Mouse (Mus musculus): ENCODE results near the gene Ly6g5c. TPM values are rescaled to one million over a fixed set of nuclear protein-coding genes. Genes with fewer than 3 reads are reported as not detected.

Ly6g5c gene
- polyA plus RNA-seq, 1 experiment from 2014 or later, result not detected

- Histone ChIP-seq H3K36me3 (replicated peaks; ENCODE audit: insufficient read depth, low read length) (peaks cover 15% of the 10 kb centered on the region), H3K4me1 (ENCODE audit: insufficient read depth) (peaks cover 19% of the 10 kb centered on the region), H3K4me3 (ENCODE audit: low read depth, low read length) (no peak overlapping the region), H3K27me3 (ENCODE audit: insufficient read depth, low read length) (no peaks in the 10 kb centered on the region), H3K4me2 (ENCODE audit: low read depth, low read length) (peak overlapping the region; percentile 10), H3K9ac (replicated peaks) (no peak overlapping the region), H3K27ac (ENCODE audit: low read depth) (peak overlapping the region; percentile 88), H3K9me3 (ENCODE audit: low read length) (no peaks in the 10 kb centered on the region)
- WGBS (ENCODE audit: insufficient replicate concordance), result 58% methylated on average over 3 of the region's 3 CpGs
- DNase-seq (no peak), ATAC-seq (no peak)
- TF ChIP-seq EP300 (IDR thresholded peaks at IDR 0.05; ENCODE audit: low read depth) (no peak), CTCF (IDR thresholded peaks at IDR 0.05; ENCODE audit: low read depth) (no peak)
Observed at GRCm38 (mm10) chr17:35132174-35132560, 24.1 kb downstream of the Ly6g5c start.

DNA sequence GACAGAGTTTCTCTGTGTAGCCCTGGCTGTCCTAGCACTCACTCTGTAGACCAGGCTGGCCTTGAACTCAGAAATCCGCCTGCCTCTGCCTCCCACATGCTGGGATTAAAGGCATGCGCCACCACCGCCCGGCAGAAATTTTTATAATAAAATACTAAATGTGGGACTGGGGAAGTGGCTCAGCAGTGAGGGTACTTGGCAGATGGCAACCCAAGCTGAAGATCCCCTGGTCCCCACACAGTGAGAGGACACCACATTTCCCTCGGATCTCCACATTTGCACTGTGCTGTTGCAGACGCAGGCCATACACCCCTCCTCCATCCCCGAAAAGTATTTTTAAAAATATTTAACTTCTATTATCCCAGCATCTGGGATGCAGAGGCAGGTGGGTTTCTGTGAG is 25.4 kb downstream of the Ly6g5c start:
- DNase-seq, result no peak

DNA sequence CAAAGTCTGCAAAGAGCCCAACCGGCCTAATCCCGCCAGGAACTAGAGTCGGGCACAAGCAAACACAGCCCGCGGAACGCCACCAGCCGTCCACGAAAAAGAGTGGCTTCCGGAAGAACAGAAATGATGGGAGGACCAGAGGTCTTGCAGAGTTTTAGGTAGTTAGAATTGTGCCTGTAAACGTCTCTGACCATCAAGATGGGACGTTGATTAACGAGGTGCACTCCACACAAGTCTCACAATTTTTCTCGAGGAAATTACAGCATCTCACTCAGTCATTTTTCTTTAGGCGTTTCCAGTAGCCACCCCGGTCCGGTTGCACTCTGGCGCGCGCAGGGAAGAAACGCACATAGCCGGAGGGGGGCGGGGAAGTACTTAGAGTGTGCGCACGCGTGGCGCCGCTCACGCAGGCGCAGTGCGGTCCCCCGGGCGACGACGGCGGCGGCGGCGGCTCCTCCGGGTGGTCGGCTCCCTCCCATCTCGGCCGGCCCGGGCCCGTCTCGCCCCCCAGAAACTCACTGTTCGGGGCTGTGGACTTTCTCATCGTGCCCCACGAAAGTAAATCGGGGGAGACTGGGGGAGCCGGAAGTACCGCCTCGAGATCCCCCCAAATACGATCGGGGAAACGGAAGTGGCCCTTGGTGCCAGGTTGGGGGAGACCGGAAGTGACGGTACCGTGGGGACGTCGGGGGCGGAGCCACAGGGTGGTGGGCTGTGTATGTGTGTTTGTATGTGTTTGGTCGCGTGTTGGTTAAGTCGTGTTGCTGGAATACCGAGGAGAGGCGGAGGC is 26.9 kb downstream of the Ly6g5c start, which contains the start of gene Bag6:
TSS of gene Bag6 (plus strand) at position 378 of the 790 bp plus-strand sequence.
- peak within 1 kb of the TSS; percentile 66 for H3K4me3 ChIP-seq (ENCODE audit: low read depth, low read length)
- no peaks in the 10 kb centered on the region for H3K9me3 ChIP-seq (ENCODE audit: low read length)
- H3K4me1 ChIP-seq (ENCODE audit: insufficient read depth), result peaks cover 10% of the 10 kb centered on the region
- H3K9ac ChIP-seq (replicated peaks), result peak within 1 kb of the TSS; percentile 78
- peak within 1 kb of the TSS; percentile 82 for H3K4me2 ChIP-seq (ENCODE audit: low read depth, low read length)
- DNase-seq, result peak; percentile 95
- TF ChIP-seq EP300 (IDR thresholded peaks at IDR 0.05; ENCODE audit: low read depth), result peak; percentile 84
- no peak; the same call in 1 of the 2 replicates for TF ChIP-seq CTCF (IDR thresholded peaks at IDR 0.05; ENCODE audit: low read depth)
- peaks cover 28% of the 10 kb centered on the region for H3K36me3 ChIP-seq (replicated peaks; ENCODE audit: insufficient read depth, low read length)
- H3K27ac ChIP-seq (ENCODE audit: low read depth), result peak within 1 kb of the TSS; percentile 93
- H3K27me3 ChIP-seq (ENCODE audit: insufficient read depth, low read length), result no peaks in the 10 kb centered on the region
- peak; percentile 89 for ATAC-seq
- WGBS (ENCODE audit: insufficient replicate concordance), result under 1% methylated on average over 66 of the region's 66 CpGs

More for the DNA sequence above, 25.4 kb downstream of the Ly6g5c start:
- H3K4me3 ChIP-seq (ENCODE audit: low read depth, low read length), result no peak overlapping the region
- H3K36me3 ChIP-seq (replicated peaks; ENCODE audit: insufficient read depth, low read length), result peaks cover 16% of the 10 kb centered on the region
- ATAC-seq, result no peak
- 90% methylated on average over 7 of the region's 7 CpGs for WGBS (ENCODE audit: insufficient replicate concordance)
- no peaks in the 10 kb centered on the region for H3K27me3 ChIP-seq (ENCODE audit: insufficient read depth, low read length)
- peaks cover 14% of the 10 kb centered on the region for H3K4me1 ChIP-seq (ENCODE audit: insufficient read depth)
- H3K4me2 ChIP-seq (ENCODE audit: low read depth, low read length), result 0 out of 2 replicates have a peak overlapping the region, but pooled peaks have one; percentile 82
- no peaks in the 10 kb centered on the region for H3K9me3 ChIP-seq (ENCODE audit: low read length)
- H3K27ac ChIP-seq (ENCODE audit: low read depth), result no peak overlapping the region
- H3K9ac ChIP-seq (replicated peaks), result no peak overlapping the region
- TF ChIP-seq CTCF (IDR thresholded peaks at IDR 0.05; ENCODE audit: low read depth), result no peak
- no peak for TF ChIP-seq EP300 (IDR thresholded peaks at IDR 0.05; ENCODE audit: low read depth)

- WGBS (ENCODE audit: insufficient replicate concordance), result under 1% methylated on average over 42 of the region's 43 CpGs
- no peak for DNase-seq
- Histone ChIP-seq H3K27ac (ENCODE audit: low read depth) (peak overlapping the region; percentile 93), H3K9me3 (ENCODE audit: low read length) (no peaks in the 10 kb centered on the region), H3K4me1 (ENCODE audit: insufficient read depth) (peaks cover 9% of the 10 kb centered on the region), H3K36me3 (replicated peaks; ENCODE audit: insufficient read depth, low read length) (peaks cover 29% of the 10 kb centered on the region), H3K4me2 (ENCODE audit: low read depth, low read length) (peak overlapping the region; percentile 82), H3K27me3 (ENCODE audit: insufficient read depth, low read length) (no peaks in the 10 kb centered on the region), H3K9ac (replicated peaks) (peak overlapping the region; percentile 78), H3K4me3 (ENCODE audit: low read depth, low read length) (peak overlapping the region; percentile 66)
- peak; percentile 62 for ATAC-seq
- TF ChIP-seq EP300 (IDR thresholded peaks at IDR 0.05; ENCODE audit: low read depth) (no peak), CTCF (IDR thresholded peaks at IDR 0.05; ENCODE audit: low read depth) (no peak)
Observed at GRCm38 (mm10) chr17:35135591-35136320, 27.7 kb downstream of the Ly6g5c start.

DNA sequence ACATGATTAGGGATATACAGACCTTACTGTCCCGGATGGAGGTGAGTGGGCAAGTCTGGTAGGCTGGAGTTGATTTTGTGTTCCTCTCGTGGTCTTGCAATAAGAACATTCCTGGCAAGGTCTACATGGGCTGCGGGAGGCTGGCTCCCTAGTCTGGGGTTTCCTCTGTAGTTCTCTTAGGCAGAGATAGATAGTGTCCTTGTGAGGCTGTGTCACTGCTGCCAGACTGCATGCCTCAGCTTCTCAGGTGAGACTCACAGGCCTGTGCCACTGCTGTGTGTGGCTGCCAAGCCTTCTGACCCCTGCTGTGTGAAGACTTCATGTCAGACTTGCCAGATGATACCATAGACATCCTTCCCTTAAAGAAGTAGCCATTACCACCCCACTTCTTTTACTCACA is 31.2 kb downstream of the Ly6g5c start:
- 84% methylated on average over 3 of the region's 3 CpGs for WGBS (ENCODE audit: insufficient replicate concordance)
- ATAC-seq, result no peak

DNA sequence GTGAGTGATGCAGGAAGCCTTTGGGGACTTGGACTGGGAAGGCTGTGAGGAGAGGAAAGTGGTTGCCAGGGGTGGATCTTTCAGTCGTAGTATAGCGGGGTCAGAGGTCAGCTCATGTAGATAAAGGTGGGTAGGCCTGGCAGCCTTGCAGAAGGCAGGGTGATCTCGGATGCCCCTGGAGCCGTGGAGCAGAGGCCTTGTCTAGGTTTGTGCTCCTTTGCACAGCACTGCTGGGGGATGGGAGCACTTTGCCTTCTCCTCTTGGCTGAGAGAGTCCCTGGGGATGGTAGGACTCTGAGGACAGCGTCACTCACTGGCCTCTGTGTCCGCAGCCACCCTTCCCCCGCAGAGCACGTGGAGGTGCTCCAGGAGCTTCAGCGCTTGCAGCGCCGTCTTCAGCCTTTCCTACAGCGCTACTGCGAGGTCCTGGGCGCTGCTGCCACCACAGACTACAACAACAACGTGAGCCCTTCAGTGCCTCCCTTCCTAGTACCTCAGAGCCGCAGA is 32.5 kb downstream of the Ly6g5c start:
- DNase-seq (no peak), ATAC-seq (no peak)
- TF ChIP-seq EP300 (IDR thresholded peaks at IDR 0.05; ENCODE audit: low read depth) (no peak), CTCF (IDR thresholded peaks at IDR 0.05; ENCODE audit: low read depth) (no peak)
- H3K4me1 ChIP-seq (ENCODE audit: insufficient read depth), result peaks cover 9% of the 10 kb centered on the region
- no peaks in the 10 kb centered on the region for H3K9me3 ChIP-seq (ENCODE audit: low read length)
- no peak overlapping the region for H3K9ac ChIP-seq (replicated peaks)
- H3K4me3 ChIP-seq (ENCODE audit: low read depth, low read length), result no peak overlapping the region
- 74% methylated on average over 16 of the region's 16 CpGs for WGBS (ENCODE audit: insufficient replicate concordance)
- H3K36me3 ChIP-seq (replicated peaks; ENCODE audit: insufficient read depth, low read length), result peaks cover 77% of the 10 kb centered on the region
- H3K27me3 ChIP-seq (ENCODE audit: insufficient read depth, low read length), result no peaks in the 10 kb centered on the region
- no peak overlapping the region for H3K27ac ChIP-seq (ENCODE audit: low read depth)
- H3K4me2 ChIP-seq (ENCODE audit: low read depth, low read length), result no peak overlapping the region

More for the DNA sequence above, 31.2 kb downstream of the Ly6g5c start:
- H3K4me2 ChIP-seq (ENCODE audit: low read depth, low read length), result no peak overlapping the region
- H3K9ac ChIP-seq (replicated peaks), result no peak overlapping the region
- H3K4me1 ChIP-seq (ENCODE audit: insufficient read depth), result peaks cover 9% of the 10 kb centered on the region
- no peak overlapping the region for H3K27ac ChIP-seq (ENCODE audit: low read depth)
- no peak for DNase-seq
- peaks cover 64% of the 10 kb centered on the region for H3K36me3 ChIP-seq (replicated peaks; ENCODE audit: insufficient read depth, low read length)
- no peak for TF ChIP-seq EP300 (IDR thresholded peaks at IDR 0.05; ENCODE audit: low read depth)
- TF ChIP-seq CTCF (IDR thresholded peaks at IDR 0.05; ENCODE audit: low read depth), result no peak
- no peaks in the 10 kb centered on the region for H3K9me3 ChIP-seq (ENCODE audit: low read length)
- H3K27me3 ChIP-seq (ENCODE audit: insufficient read depth, low read length), result no peaks in the 10 kb centered on the region
- no peak overlapping the region for H3K4me3 ChIP-seq (ENCODE audit: low read depth, low read length)
